Mouse (Mus musculus) adipocyte (in vitro differentiated cells): ENCODE measurements around the gene Serpinc1.
"Not testable (repeated sequence)": the region's sequence is repeated elsewhere in the genome, so short reads cannot be mapped to it uniquely, and the experiment has no call there.

Experiments used
- DNase-seq: peaks from one replicate; pipeline ENCODE4 v3.0.0-alpha.2; 2016; ENCODE audit warnings: low spot score

The Serpinc1 gene

DNA sequence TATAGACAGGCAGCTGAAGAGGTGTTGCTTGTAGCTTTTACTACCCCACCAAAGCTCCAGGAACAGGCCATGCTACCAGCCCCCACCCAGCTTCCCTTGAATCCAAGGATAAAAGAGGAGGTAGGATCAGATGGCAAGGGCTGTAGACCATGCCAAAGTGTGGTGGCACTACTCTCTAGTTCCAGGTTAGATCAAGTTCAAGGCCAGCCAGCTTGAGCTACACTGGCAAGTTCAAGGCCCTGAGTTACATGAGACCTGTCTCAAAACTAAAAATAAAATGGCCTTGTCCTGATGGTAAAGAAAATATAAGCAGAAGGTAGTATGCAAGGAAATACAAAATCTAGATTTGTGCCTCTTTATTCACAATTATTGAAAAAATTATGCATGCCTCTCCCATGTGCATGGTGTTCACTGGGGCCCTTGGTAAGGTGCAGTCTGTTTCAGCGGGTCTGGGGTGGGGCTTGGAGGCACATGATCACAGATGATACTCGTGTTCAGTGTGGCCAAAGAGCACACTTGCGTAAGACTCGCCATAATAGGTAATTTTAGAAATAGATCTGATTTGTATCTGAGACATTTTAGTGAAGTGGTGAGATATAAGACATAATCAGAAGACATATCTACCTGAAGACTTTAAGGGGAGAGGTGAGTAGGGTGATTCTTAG is at the start of gene Serpinc1:
Gene Serpinc1 (plus strand): TSS at position 515 of the 665 bp plus-strand sequence.
- no peak for DNase-seq

DNA sequence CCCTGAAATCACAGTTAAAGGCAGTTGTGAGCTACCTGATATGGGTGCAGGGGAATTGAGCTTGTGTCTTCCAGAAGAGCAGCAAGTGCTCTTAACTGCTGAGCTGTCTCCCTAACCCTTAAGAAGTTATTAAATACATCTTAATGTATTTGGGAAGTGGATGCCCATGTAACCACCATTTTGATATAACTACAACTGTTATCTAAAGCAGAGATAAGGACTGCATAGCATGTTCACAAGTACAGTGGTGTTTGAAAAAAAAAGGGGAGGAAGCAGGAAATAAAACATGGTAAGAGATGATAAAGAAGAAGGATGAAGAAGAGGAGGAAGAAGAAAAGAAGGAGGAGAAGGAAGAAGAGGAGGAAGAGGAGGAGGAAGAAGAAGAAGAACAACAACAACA is 47.1 kb upstream of the Serpinc1 start:
- no peak for DNase-seq

DNA sequence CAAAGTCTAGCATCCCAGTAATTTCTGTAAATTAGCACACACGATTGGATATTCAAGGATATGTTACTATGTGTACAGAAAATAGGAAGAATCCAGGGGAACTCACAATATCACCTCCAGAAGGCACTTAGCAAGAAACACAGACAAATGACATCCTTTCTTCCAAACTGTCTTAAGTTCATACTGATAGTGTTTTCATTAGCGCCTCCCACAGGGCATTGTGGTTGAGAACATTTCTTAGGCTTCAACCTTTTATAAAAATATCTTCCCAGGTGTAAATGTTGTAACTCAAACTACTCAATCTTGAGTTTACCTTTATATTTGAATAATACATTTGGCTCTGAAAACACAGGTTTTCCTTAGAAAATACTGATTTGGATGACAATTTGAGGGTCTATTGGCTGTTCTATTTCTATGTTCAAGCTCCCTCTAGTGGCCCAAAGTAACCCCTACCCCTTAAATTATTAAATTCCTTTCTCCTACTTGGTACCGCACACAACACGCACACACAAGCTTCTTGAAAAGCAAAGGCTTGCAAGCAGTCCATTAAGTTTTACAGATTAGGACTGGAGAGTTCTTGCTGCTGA is 44.4 kb upstream of the Serpinc1 start:
- peak; percentile 50 for DNase-seq

DNA sequence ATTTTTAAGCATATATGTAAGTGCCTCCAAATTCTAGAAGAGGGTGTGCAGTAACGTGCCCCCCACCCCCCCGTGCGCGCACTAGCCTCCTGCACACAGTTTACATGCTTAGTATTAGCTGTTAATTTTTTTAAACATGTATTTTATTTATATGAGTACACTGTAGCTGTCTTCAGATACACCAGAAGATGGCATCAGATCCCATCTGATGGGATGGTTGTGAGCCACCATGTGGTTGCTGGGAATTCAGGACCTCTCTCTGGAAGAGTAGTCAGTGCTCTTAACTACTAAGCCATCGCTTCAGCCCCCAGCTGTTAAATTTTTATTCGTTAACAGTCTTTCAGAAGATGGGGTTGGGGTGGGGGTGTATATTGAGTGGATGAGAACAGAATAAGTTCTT is 42.8 kb upstream of the Serpinc1 start:
- peak; percentile 43 for DNase-seq

DNA sequence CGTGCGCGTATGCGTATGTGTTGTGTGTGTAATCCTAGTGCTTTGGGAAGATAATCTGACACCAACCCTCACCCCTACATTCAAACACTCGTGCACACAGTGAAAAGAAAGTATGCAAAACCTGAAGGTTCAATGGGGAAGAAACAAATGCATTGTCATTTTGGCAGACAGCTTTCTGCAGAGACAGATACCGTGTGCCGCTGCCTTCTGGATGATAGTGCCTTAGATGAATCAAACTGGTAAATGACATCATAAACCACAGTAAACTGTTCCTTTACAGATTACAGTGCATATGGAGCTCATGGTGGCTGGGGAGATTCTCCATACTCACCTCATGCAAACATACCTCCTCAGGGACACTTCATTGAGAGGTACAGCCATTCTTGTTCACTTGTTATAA is 15.2 kb upstream of the Serpinc1 start:
- DNase-seq, result no peak

DNA sequence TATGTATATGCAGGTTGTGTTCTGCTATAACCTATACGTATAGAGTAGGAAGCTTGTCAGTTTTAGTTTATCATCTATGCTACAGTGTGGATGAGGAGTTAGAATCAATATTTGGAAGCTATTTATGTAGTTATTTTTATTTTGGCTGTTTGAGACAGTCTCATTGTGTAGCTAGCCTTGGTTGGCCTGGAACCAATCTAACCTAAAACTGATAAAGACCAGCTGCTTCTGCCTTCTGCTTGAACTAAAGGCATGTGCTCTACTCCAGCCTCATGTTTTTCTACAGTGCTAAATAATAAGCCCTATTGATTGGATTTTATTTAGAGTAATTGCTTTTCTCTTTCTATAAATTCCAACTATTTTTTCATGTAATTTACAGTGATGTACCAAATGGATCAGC is 11.1 kb upstream of the Serpinc1 start:
- no peak for DNase-seq

DNA sequence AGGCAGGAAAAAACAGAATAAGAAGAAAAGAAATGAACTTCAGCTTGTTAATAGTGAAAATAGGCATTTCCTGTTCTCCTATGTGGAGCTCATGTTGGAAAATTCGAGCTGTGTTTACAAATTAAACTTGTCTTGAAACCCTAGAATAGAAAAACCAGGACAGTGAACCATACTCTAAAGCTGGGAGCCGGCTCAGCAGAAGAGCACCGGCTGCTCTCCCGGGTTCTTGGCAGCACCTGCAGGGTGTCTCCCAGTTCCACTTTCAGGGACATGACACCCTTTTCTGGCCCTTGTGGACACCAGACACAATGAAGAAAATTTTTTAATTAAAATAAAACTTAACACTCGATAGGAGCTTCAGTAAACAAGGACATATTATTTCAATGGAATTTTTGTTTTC is 9.7 kb upstream of the Serpinc1 start:
- DNase-seq, result no peak

DNA sequence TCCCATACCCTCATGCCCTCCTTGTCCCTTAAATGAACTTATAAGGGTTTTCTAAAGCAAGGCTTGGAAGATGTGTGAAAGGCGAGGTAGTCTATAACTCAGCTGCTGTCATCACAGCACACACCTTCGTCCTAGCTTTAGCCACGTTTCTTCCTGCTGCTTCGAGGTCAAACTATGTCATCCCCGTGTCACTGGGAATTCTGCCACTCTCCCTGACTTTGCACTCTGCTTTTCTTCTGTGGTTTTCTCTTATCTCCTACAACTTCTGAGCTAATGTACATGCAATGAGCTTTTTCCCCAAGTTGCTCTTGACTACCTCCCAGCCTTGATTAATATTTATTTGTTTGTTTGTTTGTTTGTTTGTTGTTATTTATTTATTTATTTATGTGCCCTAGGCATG is 1.6 kb downstream of the Serpinc1 start:
- DNase-seq, result no peak

DNA sequence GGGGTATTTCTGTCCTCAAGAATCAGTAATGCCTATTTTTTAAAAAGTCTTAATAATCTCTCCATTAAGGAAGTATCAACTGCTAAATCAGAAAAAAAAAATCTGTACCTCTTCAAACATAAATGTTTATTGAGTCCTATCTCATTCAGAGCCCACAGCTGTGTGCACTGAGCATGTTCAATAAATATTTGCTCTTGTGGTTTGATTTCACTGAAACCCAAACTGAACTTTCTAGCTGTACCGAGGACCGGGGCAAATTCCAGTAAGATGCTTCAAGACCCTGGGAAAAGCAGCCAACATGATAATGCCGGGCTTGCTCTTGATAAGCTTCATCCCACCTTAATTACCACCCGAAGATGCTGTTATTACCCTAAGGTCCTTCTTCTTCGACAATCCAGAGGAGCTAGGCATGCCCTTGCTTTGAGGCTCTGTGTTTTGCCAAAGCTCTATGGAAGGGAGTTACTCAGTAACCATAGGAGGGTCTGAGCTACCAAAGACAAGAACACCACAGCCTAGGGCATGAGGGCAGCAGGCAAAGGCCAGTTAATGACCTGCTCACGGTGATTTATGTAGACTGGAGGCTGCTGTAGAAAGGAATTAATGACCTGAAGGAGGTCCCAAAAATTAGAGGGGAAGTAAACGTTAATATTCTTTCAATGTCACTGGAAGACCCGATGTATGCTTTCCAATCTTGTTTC is 2.3 kb downstream of the Serpinc1 start:
- no peak for DNase-seq

DNA sequence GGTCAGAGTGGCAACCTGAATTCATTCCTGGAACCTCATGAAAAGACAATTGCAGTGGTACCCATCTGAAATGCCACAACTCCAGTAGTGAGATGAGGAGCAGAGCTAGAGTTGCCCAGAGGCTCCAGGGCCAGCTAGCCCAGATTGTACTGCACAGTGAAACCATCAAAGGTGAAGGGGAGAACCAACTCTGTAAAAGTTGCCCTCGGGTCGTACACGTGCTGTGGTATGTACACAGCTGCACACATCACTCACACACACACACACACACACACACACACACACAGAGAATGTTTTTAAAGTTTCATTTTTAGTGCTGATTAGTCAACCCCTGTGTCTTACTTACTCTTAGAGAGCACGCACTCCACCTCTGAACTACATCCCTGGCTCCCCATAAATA is 3.0 kb downstream of the Serpinc1 start:
- no peak for DNase-seq

DNA sequence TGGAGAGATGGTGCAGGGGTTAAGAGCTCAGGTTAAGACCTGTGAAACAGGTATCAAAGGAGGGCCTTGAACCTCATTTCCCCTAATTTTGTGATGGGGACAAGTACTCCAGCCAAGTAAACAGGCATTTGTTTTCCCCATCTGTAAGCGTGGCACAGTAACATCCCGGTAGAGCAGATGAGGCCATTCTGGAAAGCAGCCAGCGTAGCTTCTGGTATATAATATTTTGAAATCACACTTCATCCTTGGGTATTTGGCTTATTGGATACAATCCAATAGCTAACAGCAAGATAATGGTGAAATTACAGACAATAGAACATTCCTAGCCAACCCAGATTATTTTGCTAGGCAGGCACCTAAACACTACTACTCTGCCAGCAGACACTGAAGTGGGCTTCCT is 4.5 kb downstream of the Serpinc1 start:
- DNase-seq, result peak; percentile 54

DNA sequence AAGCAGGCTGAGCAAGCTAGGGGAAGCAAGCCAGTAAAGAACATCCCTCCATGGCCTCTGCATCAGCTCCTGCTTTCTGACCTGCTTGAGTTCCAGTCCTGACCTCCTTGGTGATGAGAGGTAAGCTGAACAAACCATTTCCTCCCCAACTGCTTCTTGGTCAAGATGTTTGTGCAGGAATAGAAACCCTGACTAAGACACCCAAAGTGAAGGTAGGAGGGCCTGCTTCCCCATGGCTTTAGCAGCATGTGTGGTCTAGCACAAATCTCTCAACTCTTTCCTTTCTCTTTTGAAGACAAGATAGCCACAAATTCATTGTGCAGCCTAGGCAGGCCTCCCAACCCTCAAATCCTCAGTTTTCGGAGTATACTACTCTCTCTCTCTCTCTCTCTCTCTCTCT is 6.3 kb downstream of the Serpinc1 start:
- DNase-seq, result not testable (repeated sequence)

DNA sequence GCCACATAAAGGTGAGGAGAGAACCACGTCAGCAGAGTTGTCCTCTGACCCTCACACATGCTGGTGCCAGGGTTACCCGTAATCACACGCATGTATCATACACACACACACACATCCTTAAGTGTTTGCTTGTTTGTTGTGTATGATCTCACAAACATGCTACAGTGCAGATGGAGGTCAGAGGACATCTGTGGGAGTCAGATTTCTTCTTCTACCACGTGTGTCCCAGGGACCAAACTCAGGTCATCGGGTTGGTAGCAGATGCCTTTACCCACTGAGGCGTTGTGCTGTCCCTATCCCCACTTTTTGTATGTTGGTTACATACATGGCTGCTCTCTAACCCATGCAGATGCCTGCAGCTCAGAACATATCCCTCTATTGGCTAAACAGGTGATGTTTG is 7.1 kb downstream of the Serpinc1 start:
- DNase-seq, result no peak

DNA sequence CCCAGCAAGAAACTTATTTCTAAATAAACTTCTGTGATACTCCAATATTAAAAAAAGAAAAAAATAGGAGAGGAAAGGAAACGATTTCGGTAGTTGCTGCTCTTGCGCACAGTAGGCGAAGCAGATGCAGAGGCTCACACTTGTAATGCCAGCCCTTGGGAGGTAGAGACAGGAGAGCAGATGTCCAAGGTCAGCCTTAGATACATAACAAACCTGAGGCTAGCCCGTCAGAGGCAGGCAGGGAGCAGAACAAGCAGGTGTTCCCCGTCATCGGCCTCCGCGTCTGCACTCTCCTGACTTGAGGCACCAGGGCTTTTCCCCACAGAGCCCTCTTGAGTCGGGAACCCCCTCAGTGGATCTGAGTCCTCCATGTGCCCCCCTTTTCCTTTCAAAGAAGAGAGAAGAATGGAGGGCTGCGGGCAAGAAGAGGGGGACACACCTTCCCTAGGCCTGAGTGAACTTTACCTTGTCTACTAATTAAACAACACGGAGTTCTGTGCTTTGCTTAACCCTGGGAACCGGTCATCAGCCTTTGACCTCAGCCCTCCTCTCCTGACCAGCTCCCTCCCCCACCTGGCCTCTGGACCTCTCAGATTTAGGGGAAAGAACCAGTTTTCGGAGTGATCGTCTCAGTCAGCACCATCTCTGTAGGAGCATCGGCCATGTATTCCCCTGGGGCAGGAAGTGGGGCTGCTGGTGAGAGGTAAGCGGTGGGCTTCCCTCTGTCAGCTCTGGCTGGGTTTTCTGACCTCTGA is 8.7 kb downstream of the Serpinc1 start:
- no peak for DNase-seq

DNA sequence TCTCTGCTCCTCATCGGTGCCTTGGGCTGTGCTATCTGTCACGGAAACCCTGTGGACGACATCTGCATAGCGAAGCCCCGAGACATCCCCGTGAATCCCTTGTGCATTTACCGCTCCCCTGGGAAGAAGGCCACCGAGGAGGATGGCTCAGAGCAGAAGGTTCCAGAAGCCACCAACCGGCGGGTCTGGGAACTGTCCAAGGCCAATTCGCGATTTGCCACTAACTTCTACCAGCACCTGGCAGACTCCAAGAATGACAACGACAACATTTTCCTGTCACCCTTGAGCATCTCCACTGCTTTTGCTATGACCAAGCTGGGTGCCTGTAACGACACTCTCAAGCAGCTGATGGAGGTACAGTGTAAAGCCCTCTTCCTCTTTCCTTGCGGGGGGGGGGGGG is 11.0 kb downstream of the Serpinc1 start:
- DNase-seq, result no peak

DNA sequence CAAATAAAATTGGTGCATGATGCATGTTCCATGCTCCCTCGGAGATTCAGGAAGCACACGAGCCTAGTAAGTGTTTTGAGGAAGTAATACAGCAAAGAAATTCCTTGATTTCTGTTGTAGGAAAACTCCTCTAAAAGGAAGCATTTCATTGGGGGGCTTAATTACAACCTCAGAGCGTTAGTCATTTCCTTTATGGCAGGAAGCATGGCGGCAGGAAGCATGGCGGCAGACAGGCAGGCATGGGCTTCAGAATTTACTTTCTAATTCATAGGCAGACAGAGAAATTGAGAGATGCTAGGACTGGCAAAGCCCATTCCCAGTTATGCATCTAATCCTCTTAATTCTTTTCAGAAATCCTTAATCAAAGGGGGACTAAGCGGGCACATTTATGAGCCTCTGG is 15.5 kb downstream of the Serpinc1 start:
- DNase-seq, result no peak

DNA sequence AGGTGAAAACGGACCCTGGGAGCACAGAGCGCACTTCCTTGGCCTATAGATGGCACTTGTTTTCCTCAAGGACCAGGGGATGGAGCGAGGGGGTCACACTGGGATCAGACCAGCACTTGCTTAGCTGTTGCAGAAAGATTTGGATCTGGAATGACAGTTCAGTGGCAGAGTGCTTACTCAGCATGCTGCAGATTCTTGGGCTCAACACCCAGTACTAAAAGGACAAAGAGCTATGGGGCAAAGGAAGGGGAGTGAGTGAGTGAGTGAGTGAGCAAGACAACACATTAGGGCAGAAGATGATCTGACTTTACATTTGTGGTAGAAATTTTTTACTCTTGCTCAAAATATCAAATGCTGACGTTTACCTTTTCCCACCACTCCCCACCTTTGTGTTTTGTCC is 26.6 kb downstream of the Serpinc1 start:
- DNase-seq, result peak; percentile 28

DNA sequence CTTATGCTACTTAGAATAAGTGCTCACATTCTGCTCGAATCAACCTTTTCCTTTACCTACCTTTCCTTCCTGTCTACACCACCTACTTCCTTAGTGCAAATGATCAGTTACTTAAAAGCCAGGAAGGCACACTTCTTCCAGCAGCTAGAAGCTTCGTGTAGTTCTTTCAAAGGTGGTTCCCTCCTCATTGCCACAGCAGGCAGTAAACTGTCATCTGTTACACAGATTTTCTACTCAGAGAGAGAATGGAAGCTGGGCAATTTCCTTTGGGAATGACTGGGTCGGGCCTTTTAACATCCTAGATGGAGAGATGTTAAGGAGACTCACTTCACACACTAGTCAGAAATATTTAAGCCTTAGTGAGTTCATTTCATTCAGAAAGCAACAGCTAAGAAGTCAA is 27.1 kb downstream of the Serpinc1 start:
- DNase-seq, result no peak

DNA sequence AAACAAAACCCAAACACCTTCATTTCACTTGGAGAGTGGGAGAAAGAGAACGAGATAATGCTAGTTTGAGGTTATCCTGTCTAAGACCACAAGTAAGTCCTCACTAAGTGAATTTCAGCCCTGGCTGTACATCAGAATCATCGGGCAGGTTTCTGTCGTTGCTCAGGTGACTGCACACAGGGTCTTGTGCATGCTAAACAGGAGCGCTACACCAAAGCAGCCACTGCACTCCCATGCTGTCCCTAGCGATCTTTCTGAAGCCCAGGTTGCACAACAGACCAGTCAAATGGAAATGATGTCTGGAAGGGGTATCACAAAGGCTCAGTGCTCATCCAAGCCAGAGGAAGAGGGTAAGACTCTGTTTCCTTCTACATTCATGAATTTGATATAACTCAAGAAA is 28.1 kb downstream of the Serpinc1 start:
- DNase-seq, result no peak

DNA sequence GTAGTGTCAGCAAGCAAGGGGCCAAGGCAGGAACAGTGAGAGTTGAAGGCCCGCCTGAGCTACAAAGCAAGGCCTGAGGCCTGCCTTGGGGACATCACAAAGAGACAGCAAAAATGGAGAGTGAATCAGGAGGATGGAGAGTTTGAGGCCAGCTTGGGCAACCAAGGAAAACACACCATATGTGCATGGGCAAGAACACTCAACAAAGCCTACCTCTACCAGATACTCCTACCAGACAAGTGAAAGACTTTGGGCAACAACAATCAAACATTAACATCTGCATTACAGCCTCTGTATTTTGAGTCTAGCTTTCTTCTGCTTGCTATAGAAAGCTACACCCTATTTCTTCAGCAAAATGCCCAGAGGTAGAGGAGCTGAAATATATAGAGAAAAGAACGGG is 29.7 kb downstream of the Serpinc1 start:
- DNase-seq, result no peak

DNA sequence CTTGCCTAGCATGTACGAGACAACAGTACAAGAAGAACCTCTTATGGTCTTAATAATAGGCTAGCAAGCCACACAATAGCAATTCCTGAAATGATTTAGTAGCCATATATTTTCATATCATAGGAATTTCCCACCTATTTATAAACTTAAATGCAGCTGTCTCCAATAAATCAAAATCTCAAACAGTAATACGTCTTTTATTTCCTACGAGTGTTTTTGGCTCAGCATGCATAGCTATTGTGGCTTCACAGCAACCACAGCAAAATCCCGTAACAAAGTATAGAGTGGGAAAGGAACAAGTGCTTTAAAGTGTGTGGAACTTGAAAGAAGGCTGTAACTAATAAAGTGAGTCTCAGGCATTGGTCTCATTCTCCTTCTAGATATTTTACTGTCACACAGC is 32.1 kb downstream of the Serpinc1 start:
- DNase-seq, result no peak

DNA sequence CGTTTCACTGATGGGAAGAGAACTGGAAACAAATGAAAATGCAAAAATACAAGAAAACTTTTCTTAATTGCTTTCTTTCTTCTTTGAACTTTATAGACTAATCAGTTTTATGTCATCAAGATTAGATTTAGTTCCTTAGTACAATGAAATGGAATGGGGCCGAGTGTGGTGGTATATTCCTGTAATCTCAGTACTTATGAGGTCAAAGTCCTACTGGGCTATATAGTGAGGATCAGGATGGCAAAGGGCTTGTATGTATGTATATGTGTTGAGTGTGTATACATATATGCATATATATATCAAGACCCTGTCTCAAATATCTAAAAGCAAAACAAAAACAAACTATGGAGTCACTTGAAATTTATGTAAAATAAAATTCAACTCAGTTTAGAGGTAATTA is 38.0 kb downstream of the Serpinc1 start:
- no peak for DNase-seq

DNA sequence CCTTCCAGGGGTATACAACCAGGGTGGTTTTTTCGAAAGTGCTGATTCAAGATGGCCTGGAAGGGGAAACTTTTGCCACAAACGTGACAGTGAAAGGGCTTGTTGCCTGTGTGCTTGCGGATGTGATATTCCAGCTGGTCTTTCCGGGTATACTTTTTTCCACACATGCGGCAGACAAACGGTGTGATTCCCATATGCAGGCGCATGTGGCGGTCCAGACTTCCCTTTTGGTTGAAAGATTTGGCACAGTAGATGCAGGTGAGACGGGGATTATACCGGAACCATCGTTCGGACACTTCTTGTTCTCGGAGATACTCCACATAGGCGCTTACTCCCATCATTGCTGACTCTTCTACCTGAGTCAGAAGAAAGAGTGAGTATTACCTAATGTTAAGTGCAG is 41.7 kb downstream of the Serpinc1 start:
- DNase-seq, result no peak
